Mouse (Mus musculus): ENCODE results near the gene H2afj.

- TF ChIP-seq CTCF (conservative IDR thresholded peaks at IDR 0.05; ENCODE audit: low read length): no peak
- no peak for TF ChIP-seq POU5F1 (IDR thresholded peaks at IDR 0.05; ENCODE audit: borderline replicate concordance, low read length)
- TF ChIP-seq NANOG (IDR thresholded peaks at IDR 0.05; ENCODE audit: borderline replicate concordance, low read length): no peak
Observed at GRCm38 (mm10) chr6:136808631-136809046, 595 bp downstream of the H2afj start.
